15 mouse cellular contexts compared by ENCODE assay signal in the genomic region with DNA sequence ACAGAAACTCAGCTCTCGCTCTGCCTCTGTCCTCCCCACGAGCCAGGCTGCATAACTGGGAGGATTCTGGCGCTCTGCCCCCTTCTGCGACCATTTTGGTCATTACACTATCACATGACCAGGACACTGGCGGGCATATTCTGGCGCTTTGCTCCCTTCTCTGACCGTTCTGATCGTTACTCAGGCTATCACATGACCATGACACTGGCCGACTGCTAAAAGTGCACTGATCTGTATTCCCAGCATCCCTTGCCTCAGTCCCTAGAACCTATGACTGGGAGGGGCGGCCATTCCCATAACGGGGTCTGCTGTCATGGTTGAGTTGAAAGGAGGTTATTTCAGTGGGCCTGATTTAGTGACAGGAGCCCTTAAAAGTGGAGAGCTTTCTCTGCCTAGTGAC.
"Had no signal": no experiment of that assay in that cellular context is flagged by ENCODE, and none has a peak within 500 bp of the region (broad histone marks: within the 10 kb centered on the region; RNA-seq: fewer than 3 reads in every experiment).

No protein-coding gene starts in this region.

- H3K27ac ChIP-seq: kidney, postnatal 0 days; limb, embryonic 15.5 days; liver, embryonic 12.5 days; midbrain, embryonic 15.5 days; neural tube, embryonic 13.5 days; stomach, embryonic 15.5 days had no signal

- H3K36me3 ChIP-seq: limb, embryonic 15.5 days; liver, embryonic 12.5 days; midbrain, embryonic 15.5 days; neural tube, embryonic 13.5 days; stomach, embryonic 15.5 days had no signal

- H3K27me3 ChIP-seq: limb, embryonic 15.5 days; liver, embryonic 12.5 days; midbrain, embryonic 15.5 days; neural tube, embryonic 13.5 days; stomach, embryonic 15.5 days had no signal

- H3K9me3 ChIP-seq: limb, embryonic 15.5 days; liver, embryonic 12.5 days; midbrain, embryonic 15.5 days; neural tube, embryonic 13.5 days; stomach, embryonic 15.5 days had no signal

- H3K9ac ChIP-seq: limb, embryonic 15.5 days; liver, embryonic 12.5 days; lung, embryonic 14.5 days; midbrain, embryonic 15.5 days; neural tube, embryonic 13.5 days; stomach, embryonic 15.5 days had no signal

- ATAC-seq: liver, embryonic 12.5 days; midbrain, embryonic 15.5 days had no signal

- H3K4me2 ChIP-seq: limb, embryonic 15.5 days; liver, embryonic 12.5 days; lung, embryonic 14.5 days; midbrain, embryonic 11.5 days; midbrain, embryonic 15.5 days; neural tube, embryonic 13.5 days; stomach, embryonic 15.5 days had no signal

- DNase-seq: kidney, postnatal 36 days; layer of hippocampus, adult 9-11 months; layer of hippocampus, postnatal 36 days; lung, embryonic 14.5 days; lung, postnatal 10 days; lung, postnatal 4 days; right cerebral cortex, postnatal 14 days; thymus, postnatal 4 days had no signal

- H3K4me1 ChIP-seq: limb, embryonic 15.5 days; midbrain, embryonic 15.5 days; stomach, embryonic 15.5 days had no signal

- H3K4me3 ChIP-seq: limb, embryonic 15.5 days; liver, embryonic 12.5 days; midbrain, embryonic 15.5 days; neural tube, embryonic 13.5 days; stomach, embryonic 15.5 days had no signal
